Mouse (Mus musculus) intestine, embryonic 16.5 days (tissue): Measurements from ENCODE around the gene Atg16l2. TPM values are rescaled to one million over a fixed set of nuclear protein-coding genes. Genes with fewer than 3 reads are reported as not detected.

ENCODE experiments used
- ATAC-seq: fragments of 200-750 bp; cut with Nextera tagmentation; 2 replicates; pipeline ENCODE4 v1.8.0; 2017; ENCODE audit warnings: moderate TSS enrichment, moderate library complexity
- H3K27ac ChIP-seq: fragments of 300-500 bp; sonication (generic); 2 replicates; pipeline ENCODE4 v1.5.1; 2014; ENCODE audit warnings: mild to moderate bottlenecking, low read length
- H3K27me3 ChIP-seq: fragments of 300-500 bp; sonication (generic); replicated peaks from 2 replicates; pipeline ENCODE4 v1.6.1; 2014; ENCODE audit warnings: low read length, control low read depth, mixed read lengths; ENCODE audit not compliant: control insufficient read depth, insufficient read depth
- H3K36me3 ChIP-seq: fragments of 300-500 bp; sonication (generic); 2 replicates; pipeline ENCODE4 v1.6.1; 2014; ENCODE audit warnings: low read length, control low read depth; ENCODE audit not compliant: control insufficient read depth, insufficient read depth
- H3K4me1 ChIP-seq: fragments of 300-500 bp; sonication (generic); 2 replicates; pipeline ENCODE4 v1.6.1; 2014; ENCODE audit warnings: low read length, control low read depth, mixed read lengths; ENCODE audit not compliant: control insufficient read depth, insufficient read depth
- H3K4me2 ChIP-seq: fragments of 300-500 bp; sonication (generic); 2 replicates; pipeline ENCODE4 v1.6.1; 2014; ENCODE audit warnings: low read depth, low read length, control low read depth
- H3K4me3 ChIP-seq: fragments of 300-500 bp; sonication (generic); 2 replicates; pipeline ENCODE4 v1.5.1; 2014; ENCODE audit warnings: mild to moderate bottlenecking, low read length
- H3K9ac ChIP-seq: fragments of 300-500 bp; sonication (generic); 2 replicates; pipeline ENCODE4 v1.6.1; 2014; ENCODE audit warnings: low read depth, low read length
- H3K9me3 ChIP-seq: fragments of 300-500 bp; sonication (generic); 2 replicates; pipeline ENCODE4 v1.6.1; 2016; ENCODE audit warnings: low read length, control low read depth; ENCODE audit not compliant: control insufficient read depth
- WGBS: fragments of 180-500 bp; shearing (Covaris S2); extraction: QIAGEN DNeasy Blood & Tissue Kit; methylation state at CpG from one replicate; pipeline ENCODE4 v1.1.7; 2014; 5-methylcytosine and 5-hydroxymethylcytosine counted together
- polyA plus RNA-seq: library from polyadenylated mRNA; unstranded; fragments of >200 nt; fragmentation: Nextera tagmentation; extraction: Ambion mirVana; gene quantifications from 2 replicates; pipeline ENCODE4 v1.2.1, GENCODE M21; 2015

Gene Atg16l2
- polyA plus RNA-seq, 1 experiment from 2014 or later, result 17.3 TPM

GRCm38 (mm10) chr7:101291211-101291610, 10.8 kb downstream of the Atg16l2 start:
- Histone ChIP-seq H3K4me2 (no peak overlapping the region), H3K36me3 (peaks cover 7% of the 10 kb centered on the region; the same call in 1 of the 2 replicates), H3K27ac (no peak overlapping the region), H3K9me3 (no peaks in the 10 kb centered on the region), H3K4me1 (peaks cover 2% of the 10 kb centered on the region; the same call in 1 of the 2 replicates), H3K4me3 (no peak overlapping the region), H3K27me3 (no peaks in the 10 kb centered on the region), H3K9ac (no peak overlapping the region)
- WGBS, result 88% methylated on average over 5 of the region's 5 CpGs
- no peak for ATAC-seq

- Histone ChIP-seq H3K9ac (no peak overlapping the region), H3K4me1 (no peaks in the 10 kb centered on the region), H3K4me2 (no peak overlapping the region), H3K4me3 (no peak overlapping the region), H3K36me3 (peaks cover 7% of the 10 kb centered on the region; the same call in 1 of the 2 replicates), H3K9me3 (no peaks in the 10 kb centered on the region), H3K27ac (no peak overlapping the region), H3K27me3 (no peaks in the 10 kb centered on the region)
- 87% methylated on average over 10 of the region's 10 CpGs for WGBS
- ATAC-seq, result no peak; the same call in 1 of the 2 replicates
Observed at GRCm38 (mm10) chr7:101290401-101290800, 11.7 kb downstream of the Atg16l2 start.

- H3K4me3 ChIP-seq, result no peak overlapping the region
- H3K4me1 ChIP-seq, result no peaks in the 10 kb centered on the region
- no peaks in the 10 kb centered on the region for H3K27me3 ChIP-seq
- ATAC-seq, result no peak
- no peak overlapping the region for H3K27ac ChIP-seq
- no peaks in the 10 kb centered on the region for H3K9me3 ChIP-seq
- WGBS, result 29% methylated on average over 4 of the region's 4 CpGs
- no peak overlapping the region for H3K9ac ChIP-seq
- H3K36me3 ChIP-seq, result 0 out of 2 replicates have a peak, but pooled peaks cover 7% of the 10 kb centered on the region
- no peak overlapping the region for H3K4me2 ChIP-seq
Observed at GRCm38 (mm10) chr7:101288436-101288835, 13.6 kb downstream of the Atg16l2 start.

GRCm38 (mm10) chr7:101287820-101288219, 14.2 kb downstream of the Atg16l2 start:
- 82% methylated on average over 2 of the region's 2 CpGs for WGBS
- no peaks in the 10 kb centered on the region for H3K9me3 ChIP-seq
- H3K4me3 ChIP-seq, result no peak overlapping the region
- no peak overlapping the region for H3K9ac ChIP-seq
- no peaks in the 10 kb centered on the region for H3K27me3 ChIP-seq
- 0 out of 2 replicates have a peak, but pooled peaks cover 5% of the 10 kb centered on the region for H3K36me3 ChIP-seq
- ATAC-seq, result no peak
- H3K27ac ChIP-seq, result no peak overlapping the region
- no peak overlapping the region for H3K4me2 ChIP-seq
- H3K4me1 ChIP-seq, result no peaks in the 10 kb centered on the region

- Histone ChIP-seq H3K36me3 (peaks cover 7% of the 10 kb centered on the region; the same call in 1 of the 2 replicates), H3K27ac (no peak overlapping the region), H3K27me3 (no peaks in the 10 kb centered on the region), H3K4me3 (no peak overlapping the region), H3K9ac (no peak overlapping the region), H3K9me3 (no peaks in the 10 kb centered on the region), H3K4me1 (no peaks in the 10 kb centered on the region), H3K4me2 (no peak overlapping the region)
- ATAC-seq, result no peak
- WGBS, result 85% methylated on average over 4 of the region's 4 CpGs
Observed at GRCm38 (mm10) chr7:101286891-101287290, 15.2 kb downstream of the Atg16l2 start.

- peak; percentile 54; the same call in 1 of the 2 replicates for ATAC-seq
- no peaks in the 10 kb centered on the region for H3K27me3 ChIP-seq
- H3K9me3 ChIP-seq, result no peaks in the 10 kb centered on the region
- H3K9ac ChIP-seq, result no peak overlapping the region
- H3K4me1 ChIP-seq, result no peaks in the 10 kb centered on the region
- H3K36me3 ChIP-seq, result peaks cover 6% of the 10 kb centered on the region
- WGBS, result 74% methylated on average over 1 of the region's 1 CpGs
- no peak overlapping the region for H3K27ac ChIP-seq
- no peak overlapping the region for H3K4me3 ChIP-seq
- no peak overlapping the region for H3K4me2 ChIP-seq
Observed at GRCm38 (mm10) chr7:101284504-101284903, 17.5 kb downstream of the Atg16l2 start.

GRCm38 (mm10) chr7:101282721-101283120, 19.3 kb downstream of the Atg16l2 start:
- Histone ChIP-seq H3K36me3 (peaks cover 12% of the 10 kb centered on the region), H3K9me3 (no peaks in the 10 kb centered on the region), H3K4me1 (no peaks in the 10 kb centered on the region), H3K9ac (no peak overlapping the region), H3K4me3 (no peak overlapping the region), H3K27ac (no peak overlapping the region), H3K4me2 (no peak overlapping the region), H3K27me3 (no peaks in the 10 kb centered on the region)
- 88% methylated on average over 3 of the region's 3 CpGs for WGBS
- ATAC-seq, result no peak

GRCm38 (mm10) chr7:101272466-101273160, 29.4 kb downstream of the Atg16l2 start:
- no peak for ATAC-seq
- H3K36me3 ChIP-seq, result 0 out of 2 replicates have a peak, but pooled peaks cover 3% of the 10 kb centered on the region
- H3K9me3 ChIP-seq, result no peaks in the 10 kb centered on the region
- no peak overlapping the region for H3K9ac ChIP-seq
- WGBS, result 90% methylated on average over 8 of the region's 8 CpGs
- no peaks in the 10 kb centered on the region for H3K4me1 ChIP-seq
- no peak overlapping the region for H3K4me3 ChIP-seq
- no peak overlapping the region for H3K4me2 ChIP-seq
- no peaks in the 10 kb centered on the region for H3K27me3 ChIP-seq
- H3K27ac ChIP-seq, result no peak overlapping the region

GRCm38 (mm10) chr7:101271602-101272001, 30.4 kb downstream of the Atg16l2 start:
- Histone ChIP-seq H3K27me3 (no peaks in the 10 kb centered on the region), H3K4me2 (no peak overlapping the region), H3K4me3 (no peak overlapping the region), H3K9ac (no peak overlapping the region), H3K27ac (no peak overlapping the region), H3K36me3 (no peaks in the 10 kb centered on the region), H3K4me1 (no peaks in the 10 kb centered on the region), H3K9me3 (no peaks in the 10 kb centered on the region)
- WGBS, result 63% methylated on average over 1 of the region's 1 CpGs
- no peak for ATAC-seq
